Mouse (Mus musculus): ENCODE measurements at regions not wholly inside any gene's neighbourhood (a gene's known extent, or its start where the extent isn't known, plus 50 kb on each side); places are given as distances from the start of the nearest gene placed in this dataset.
A peak's percentile ranks its signal among the peaks of the same experiment; 100 is the strongest.

- TF ChIP-seq EP300 (IDR thresholded peaks at IDR 0.05; ENCODE audit: low read depth) (no peak), CTCF (IDR thresholded peaks at IDR 0.05; ENCODE audit: low read depth) (no peak)
- no peak overlapping the region for H3K9ac ChIP-seq (replicated peaks; ENCODE audit: low read depth, low read length)
- no peaks in the 10 kb centered on the region for H3K36me3 ChIP-seq (replicated peaks; ENCODE audit: control insufficient read depth, insufficient read depth, low read length)
- H3K27ac ChIP-seq (ENCODE audit: low read depth), result no peak overlapping the region
- H3K4me1 ChIP-seq (ENCODE audit: control insufficient read depth, insufficient read depth), result no peaks in the 10 kb centered on the region
- H3K4me2 ChIP-seq (ENCODE audit: low read depth, low read length), result no peak overlapping the region
- no peak for ATAC-seq (ENCODE audit: insufficient read depth, low read depth)
- no peaks in the 10 kb centered on the region for H3K27me3 ChIP-seq (ENCODE audit: control insufficient read depth, insufficient read depth, low read length)
- no peak overlapping the region for H3K4me3 ChIP-seq (ENCODE audit: low read depth, low read length)
- no peaks in the 10 kb centered on the region for H3K9me3 ChIP-seq (replicated peaks; ENCODE audit: control insufficient read depth, low read length)
- no peak for DNase-seq (ENCODE audit: low spot score)
Measured at GRCm38 (mm10) chr2:92693024-92693423, 93.5 kb downstream of the Chst1 start.

GRCm38 (mm10) chr2:92694797-92695196, 95.3 kb downstream of the Chst1 start:
- H3K36me3 ChIP-seq (replicated peaks; ENCODE audit: control insufficient read depth, insufficient read depth, low read length), result no peaks in the 10 kb centered on the region
- no peaks in the 10 kb centered on the region for H3K27me3 ChIP-seq (ENCODE audit: control insufficient read depth, insufficient read depth, low read length)
- H3K4me2 ChIP-seq (ENCODE audit: low read depth, low read length), result no peak overlapping the region
- H3K4me3 ChIP-seq (ENCODE audit: low read depth, low read length), result no peak overlapping the region
- ATAC-seq (ENCODE audit: insufficient read depth, low read depth) (no peak), DNase-seq (ENCODE audit: low spot score) (no peak)
- H3K4me1 ChIP-seq (ENCODE audit: control insufficient read depth, insufficient read depth), result no peaks in the 10 kb centered on the region
- no peaks in the 10 kb centered on the region for H3K9me3 ChIP-seq (replicated peaks; ENCODE audit: control insufficient read depth, low read length)
- TF ChIP-seq CTCF (IDR thresholded peaks at IDR 0.05; ENCODE audit: low read depth) (no peak), EP300 (IDR thresholded peaks at IDR 0.05; ENCODE audit: low read depth) (no peak)
- 51% methylated on average over 2 of the region's 2 CpGs for WGBS
- H3K9ac ChIP-seq (replicated peaks; ENCODE audit: low read depth, low read length), result no peak overlapping the region
- no peak overlapping the region for H3K27ac ChIP-seq (ENCODE audit: low read depth)

GRCm38 (mm10) chr2:92695869-92696268, 96.4 kb downstream of the Chst1 start:
- 63% methylated on average over 3 of the region's 3 CpGs for WGBS
- H3K36me3 ChIP-seq (replicated peaks; ENCODE audit: control insufficient read depth, insufficient read depth, low read length), result no peaks in the 10 kb centered on the region
- H3K4me3 ChIP-seq (ENCODE audit: low read depth, low read length), result no peak overlapping the region
- DNase-seq (ENCODE audit: low spot score), result no peak
- H3K9me3 ChIP-seq (replicated peaks; ENCODE audit: control insufficient read depth, low read length), result no peaks in the 10 kb centered on the region
- no peak overlapping the region for H3K27ac ChIP-seq (ENCODE audit: low read depth)
- TF ChIP-seq EP300 (IDR thresholded peaks at IDR 0.05; ENCODE audit: low read depth) (no peak), CTCF (IDR thresholded peaks at IDR 0.05; ENCODE audit: low read depth) (no peak)
- no peaks in the 10 kb centered on the region for H3K27me3 ChIP-seq (ENCODE audit: control insufficient read depth, insufficient read depth, low read length)
- H3K4me1 ChIP-seq (ENCODE audit: control insufficient read depth, insufficient read depth), result no peaks in the 10 kb centered on the region
- no peak overlapping the region for H3K9ac ChIP-seq (replicated peaks; ENCODE audit: low read depth, low read length)
- no peak for ATAC-seq (ENCODE audit: insufficient read depth, low read depth)
- no peak overlapping the region for H3K4me2 ChIP-seq (ENCODE audit: low read depth, low read length)

- TF ChIP-seq EP300 (IDR thresholded peaks at IDR 0.05; ENCODE audit: low read depth) (no peak), CTCF (IDR thresholded peaks at IDR 0.05; ENCODE audit: low read depth) (no peak)
- no peaks in the 10 kb centered on the region for H3K27me3 ChIP-seq (ENCODE audit: control insufficient read depth, insufficient read depth, low read length)
- no peaks in the 10 kb centered on the region for H3K4me1 ChIP-seq (ENCODE audit: control insufficient read depth, insufficient read depth)
- H3K9ac ChIP-seq (replicated peaks; ENCODE audit: low read depth, low read length), result no peak overlapping the region
- H3K9me3 ChIP-seq (replicated peaks; ENCODE audit: control insufficient read depth, low read length), result no peaks in the 10 kb centered on the region
- H3K4me2 ChIP-seq (ENCODE audit: low read depth, low read length), result no peak overlapping the region
- no peaks in the 10 kb centered on the region for H3K36me3 ChIP-seq (replicated peaks; ENCODE audit: control insufficient read depth, insufficient read depth, low read length)
- ATAC-seq (ENCODE audit: insufficient read depth, low read depth) (no peak), DNase-seq (ENCODE audit: low spot score) (no peak)
- no peak overlapping the region for H3K27ac ChIP-seq (ENCODE audit: low read depth)
- no peak overlapping the region for H3K4me3 ChIP-seq (ENCODE audit: low read depth, low read length)
- WGBS, result 73% methylated on average over 5 of the region's 5 CpGs
Measured at GRCm38 (mm10) chr2:92697721-92698120, 98.2 kb downstream of the Chst1 start.

- WGBS, result 25% methylated on average over 6 of the region's 6 CpGs
- Histone ChIP-seq H3K4me3 (ENCODE audit: low read depth, low read length) (no peak overlapping the region), H3K9ac (replicated peaks; ENCODE audit: low read depth, low read length) (no peak overlapping the region), H3K9me3 (replicated peaks; ENCODE audit: control insufficient read depth, low read length) (no peaks in the 10 kb centered on the region), H3K36me3 (replicated peaks; ENCODE audit: control insufficient read depth, insufficient read depth, low read length) (no peaks in the 10 kb centered on the region), H3K4me2 (ENCODE audit: low read depth, low read length) (no peak overlapping the region), H3K27ac (ENCODE audit: low read depth) (no peak overlapping the region), H3K27me3 (ENCODE audit: control insufficient read depth, insufficient read depth, low read length) (no peaks in the 10 kb centered on the region; the same call in 1 of the 2 replicates), H3K4me1 (ENCODE audit: control insufficient read depth, insufficient read depth) (no peaks in the 10 kb centered on the region)
- TF ChIP-seq CTCF (IDR thresholded peaks at IDR 0.05; ENCODE audit: low read depth) (no peak), EP300 (IDR thresholded peaks at IDR 0.05; ENCODE audit: low read depth) (no peak)
- no peak for ATAC-seq (ENCODE audit: insufficient read depth, low read depth)
- peak; percentile 37 for DNase-seq (ENCODE audit: low spot score)
Measured at GRCm38 (mm10) chr2:92699360-92699759, 99.9 kb downstream of the Chst1 start.

- WGBS, result 58% methylated on average over 3 of the region's 3 CpGs
- Histone ChIP-seq H3K27ac (ENCODE audit: low read depth) (no peak overlapping the region), H3K4me2 (ENCODE audit: low read depth, low read length) (no peak overlapping the region), H3K27me3 (ENCODE audit: control insufficient read depth, insufficient read depth, low read length) (no peaks in the 10 kb centered on the region; the same call in 1 of the 2 replicates), H3K4me3 (ENCODE audit: low read depth, low read length) (no peak overlapping the region), H3K36me3 (replicated peaks; ENCODE audit: control insufficient read depth, insufficient read depth, low read length) (no peaks in the 10 kb centered on the region), H3K4me1 (ENCODE audit: control insufficient read depth, insufficient read depth) (no peaks in the 10 kb centered on the region), H3K9me3 (replicated peaks; ENCODE audit: control insufficient read depth, low read length) (no peaks in the 10 kb centered on the region), H3K9ac (replicated peaks; ENCODE audit: low read depth, low read length) (no peak overlapping the region)
- ATAC-seq (ENCODE audit: insufficient read depth, low read depth) (no peak), DNase-seq (ENCODE audit: low spot score) (no peak)
- no peak for TF ChIP-seq EP300 (IDR thresholded peaks at IDR 0.05; ENCODE audit: low read depth)
Measured at GRCm38 (mm10) chr2:92704035-92704434, 104.5 kb downstream of the Chst1 start.
